Mouse (Mus musculus): ENCODE data around the gene Macrod1.

Macrod1 gene

GRCm38 (mm10) chr19:7222196-7222595 is 165.6 kb downstream of the Macrod1 start:
- no peak for ATAC-seq (ENCODE audit: insufficient number of reproducible peaks, low FRiP score, low TSS enrichment)

DNA sequence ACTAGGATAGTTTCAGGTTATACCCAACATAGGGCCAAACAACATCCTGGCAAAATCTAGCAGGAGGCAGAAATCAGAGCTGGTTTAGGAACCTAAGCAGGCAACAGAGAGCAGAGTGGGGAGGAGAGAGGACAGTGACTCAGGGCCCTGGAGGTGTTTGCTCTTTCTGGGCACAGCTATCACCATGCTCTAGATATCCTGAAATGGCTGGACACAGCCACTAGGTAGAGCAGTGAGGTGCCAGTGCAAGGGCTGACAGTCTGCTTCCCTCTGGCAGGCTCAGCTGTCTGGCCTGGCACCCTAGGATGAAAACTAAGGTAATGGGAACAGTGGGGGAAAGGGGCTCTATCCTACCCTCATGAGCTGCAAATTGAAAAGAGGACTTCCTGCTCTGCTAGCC is 166.9 kb downstream of the Macrod1 start:
- ATAC-seq (ENCODE audit: insufficient number of reproducible peaks, low FRiP score, low TSS enrichment), result no peak

- no peak for ATAC-seq (ENCODE audit: insufficient number of reproducible peaks, low FRiP score, low TSS enrichment)
These were observed 167.6 kb downstream of the Macrod1 start for GRCm38 (mm10) chr19:7224253-7224652.

DNA sequence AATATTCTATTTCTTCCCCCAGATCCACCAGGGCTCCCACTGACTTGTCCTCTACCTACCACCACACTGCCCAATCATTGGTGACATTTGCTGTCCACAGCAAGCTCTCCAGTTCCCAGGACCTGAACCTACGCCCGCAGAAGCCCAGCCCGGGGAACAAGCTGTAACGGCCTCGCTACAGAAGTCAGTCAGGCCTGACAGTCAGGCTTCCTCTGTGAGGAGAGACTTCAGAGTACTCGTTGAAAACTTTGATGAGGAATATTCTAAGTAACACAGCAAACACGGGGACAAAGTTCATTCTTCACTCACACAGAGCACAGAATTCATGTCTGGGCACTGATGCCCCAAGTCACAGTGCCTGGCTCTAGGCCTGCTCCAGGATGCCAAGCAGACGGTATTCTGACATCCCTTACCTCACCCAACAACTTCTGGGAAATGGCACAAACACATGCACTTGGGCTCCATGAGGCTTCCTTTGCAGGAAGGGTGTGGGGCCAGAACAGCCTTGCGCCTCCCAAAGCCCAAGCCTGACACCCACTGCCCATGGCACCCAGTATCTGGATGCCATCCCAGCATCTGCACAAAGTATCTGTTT is 168.6 kb downstream of the Macrod1 start:
- ATAC-seq (ENCODE audit: insufficient number of reproducible peaks, low FRiP score, low TSS enrichment), result no peak

DNA sequence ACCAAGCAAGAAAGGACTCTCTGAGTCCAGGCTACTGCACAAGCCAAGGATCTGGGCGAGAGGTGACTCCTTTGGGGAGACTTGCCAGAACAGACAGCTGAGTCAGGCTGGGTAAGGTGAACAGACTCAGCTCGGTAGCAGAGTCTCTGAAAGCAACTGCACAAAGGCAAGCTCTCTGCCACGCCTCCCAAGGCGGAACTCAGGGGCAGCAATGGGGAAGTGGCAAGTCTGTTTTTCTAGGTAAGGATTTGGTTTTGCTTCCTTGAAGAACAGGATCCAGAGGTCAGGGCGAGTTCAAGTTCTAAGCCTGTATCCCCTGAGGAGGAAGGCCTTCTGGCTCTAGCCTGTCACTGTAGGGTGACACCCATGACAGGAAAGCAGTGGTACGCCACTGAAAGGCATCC is 169.9 kb downstream of the Macrod1 start:
- no peak for ATAC-seq (ENCODE audit: insufficient number of reproducible peaks, low FRiP score, low TSS enrichment)

- ATAC-seq (ENCODE audit: insufficient number of reproducible peaks, low FRiP score, low TSS enrichment), result peak; percentile 70; the same call in 1 of the 2 replicates
These were observed 178.1 kb downstream of the Macrod1 start for GRCm38 (mm10) chr19:7234537-7235221.

GRCm38 (mm10) chr19:7235461-7235860 is 178.9 kb downstream of the Macrod1 start:
- ATAC-seq (ENCODE audit: insufficient number of reproducible peaks, low FRiP score, low TSS enrichment), result no peak

DNA sequence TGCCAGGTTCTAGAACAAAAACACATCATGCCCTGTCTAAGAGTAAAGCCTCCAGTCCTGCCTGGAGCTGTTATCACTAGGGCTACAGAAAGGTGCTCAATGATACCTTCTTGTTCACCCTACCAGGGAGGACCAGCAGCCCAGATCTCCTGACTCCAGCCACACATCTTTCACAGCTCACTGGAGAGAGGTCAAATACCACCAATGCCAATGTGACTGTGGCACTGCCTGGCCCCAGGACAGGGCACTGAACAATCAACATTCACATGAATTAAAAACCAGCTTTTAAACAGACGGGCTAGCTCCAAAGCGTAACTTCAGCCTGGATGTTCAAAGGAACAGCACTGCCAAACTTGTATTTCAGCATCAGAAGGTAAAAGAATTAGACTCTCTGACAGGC is 179.4 kb downstream of the Macrod1 start:
- ATAC-seq (ENCODE audit: insufficient number of reproducible peaks, low FRiP score, low TSS enrichment), result no peak

GRCm38 (mm10) chr19:7236742-7237141 is 180.1 kb downstream of the Macrod1 start:
- ATAC-seq (ENCODE audit: insufficient number of reproducible peaks, low FRiP score, low TSS enrichment), result no peak

GRCm38 (mm10) chr19:7239574-7239973 is 183.0 kb downstream of the Macrod1 start:
- ATAC-seq (ENCODE audit: insufficient number of reproducible peaks, low FRiP score, low TSS enrichment), result no peak

DNA sequence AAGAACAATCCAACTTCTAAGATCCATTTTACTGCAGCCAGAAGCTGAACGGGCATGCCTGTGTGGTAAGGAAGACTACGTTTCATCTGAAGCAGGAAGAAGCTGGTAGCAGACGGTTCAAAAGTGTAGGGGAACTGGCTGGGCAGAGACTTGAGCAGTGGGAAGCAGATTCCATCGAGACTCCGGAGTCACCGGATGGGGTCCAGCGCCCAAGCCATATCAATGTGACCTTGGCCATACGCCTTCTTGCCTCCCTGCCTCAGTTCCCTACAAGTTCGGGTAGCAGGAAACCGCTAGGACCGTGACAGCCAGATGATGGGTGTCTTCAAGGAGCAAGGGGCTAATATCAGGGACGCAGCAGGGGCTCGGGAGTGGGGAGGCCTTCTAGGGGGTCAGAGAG is 183.7 kb downstream of the Macrod1 start:
- no peak for ATAC-seq (ENCODE audit: insufficient number of reproducible peaks, low FRiP score, low TSS enrichment)

- ATAC-seq (ENCODE audit: insufficient number of reproducible peaks, low FRiP score, low TSS enrichment), result peak; percentile 91
These were observed 184.4 kb downstream of the Macrod1 start, which contains the start of gene Naa40 for GRCm38 (mm10) chr19:7240782-7241690. Gene Naa40 (minus strand): TSS chr19:7241183.

DNA sequence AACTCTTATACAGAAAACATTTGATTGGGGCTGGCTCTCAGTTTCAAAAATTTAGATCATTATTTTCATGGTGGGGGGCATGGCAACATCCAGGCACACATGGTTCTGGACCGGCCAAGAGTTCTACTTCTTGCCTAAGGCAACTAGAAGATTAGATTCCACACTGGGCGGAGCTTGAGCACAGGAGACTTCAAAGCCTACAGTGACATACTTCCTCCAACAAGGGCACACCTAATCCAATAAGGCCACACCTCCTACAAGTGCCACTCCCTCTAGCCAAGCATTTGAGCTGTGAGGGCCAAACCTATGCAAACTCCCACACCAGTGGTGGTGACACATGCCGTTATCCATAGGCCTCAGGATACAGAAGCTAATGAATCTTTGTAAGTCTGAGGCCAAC is 189.4 kb downstream of the Macrod1 start:
- ATAC-seq (ENCODE audit: insufficient number of reproducible peaks, low FRiP score, low TSS enrichment), result no peak

Data from cerebellum, adult (tissue).